Mouse (Mus musculus): ENCODE measurements around the gene Ltbp4. TPM values are rescaled to one million over a fixed set of nuclear protein-coding genes. Genes with fewer than 3 reads are reported as not detected.
A peak's percentile ranks its signal among the peaks of the same experiment; 100 is the strongest.

Gene Ltbp4
- total RNA-seq, 2 experiments from 2014 or later = 36.3 to 50.7 TPM

DNA sequence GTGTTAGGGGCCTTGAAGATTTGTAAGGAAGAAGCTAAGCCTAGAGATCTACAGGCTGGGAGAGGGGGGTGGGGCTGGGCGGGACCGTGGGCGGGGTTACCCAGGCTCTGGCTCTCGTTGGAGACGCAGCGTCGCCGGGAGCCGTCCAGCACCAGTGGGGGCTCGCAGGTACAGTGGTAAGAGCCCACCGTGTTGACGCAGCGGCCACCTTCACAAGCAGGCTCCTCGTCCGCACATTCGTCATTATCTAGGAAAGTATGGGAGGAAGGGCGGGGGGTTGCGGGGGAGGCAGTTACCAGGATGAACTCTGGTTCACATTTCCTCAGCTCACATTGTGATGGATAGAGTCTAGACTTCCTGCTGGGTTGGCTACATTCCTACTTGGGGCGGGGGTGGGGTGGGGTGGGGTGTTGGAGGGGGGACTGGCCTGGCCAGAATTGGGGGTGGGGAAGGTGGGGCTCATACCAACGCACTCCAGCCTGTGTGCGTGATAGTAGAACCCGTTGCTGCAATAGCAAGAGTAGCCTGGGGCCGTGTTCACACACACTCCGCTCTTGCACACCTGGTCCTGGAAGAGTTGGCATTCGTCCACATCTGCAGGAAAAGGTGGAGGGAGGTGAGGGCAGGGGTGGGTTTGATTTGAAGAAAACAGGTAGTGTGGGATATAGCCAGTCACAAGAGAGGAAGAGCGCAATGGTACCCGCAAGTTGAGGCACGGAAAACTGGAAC, 28.5 kb downstream of the Ltbp4 start:
- DNase-seq (ENCODE audit: low spot score in 2 of 2) = no peak
- intact Hi-C loops (cut with DNase I) = no loop called here

DNA sequence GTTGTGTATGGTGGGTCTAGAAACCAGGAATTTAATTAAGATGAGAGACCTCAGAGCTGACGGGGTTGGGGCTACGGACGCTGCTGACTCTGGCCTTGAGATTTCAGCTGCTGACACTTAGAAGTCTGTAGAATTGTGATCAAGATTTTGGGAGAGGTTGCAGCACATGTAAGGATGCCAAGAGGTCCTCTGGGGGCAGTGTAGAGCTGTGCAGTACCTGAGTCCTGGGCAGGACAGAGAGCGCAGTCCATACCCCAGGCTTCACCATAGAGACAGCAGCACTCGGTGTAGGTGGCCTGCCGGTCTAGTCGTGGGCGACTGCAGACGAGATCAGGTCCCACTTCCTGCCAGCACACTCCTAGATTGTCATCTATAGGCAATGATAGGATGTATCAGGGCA, 29.9 kb downstream of the Ltbp4 start:
- intact Hi-C loops (cut with DNase I) = no loop called here
- DNase-seq (ENCODE audit: low spot score in 2 of 2) = no peak

- no peak for DNase-seq (ENCODE audit: low spot score in 2 of 2)
- intact Hi-C loops (cut with DNase I) = no loop called here
These were observed 31.0 kb downstream of the Ltbp4 start for GRCm38 (mm10) chr7:27306161-27307160.

- DNase-seq (ENCODE audit: low spot score in 2 of 2) = no peak
- intact Hi-C loops (cut with DNase I) = no loop called here
These were observed 32.3 kb downstream of the Ltbp4 start for GRCm38 (mm10) chr7:27305091-27305730.

GRCm38 (mm10) chr7:27302172-27302571, 35.3 kb downstream of the Ltbp4 start:
- peak; percentile 53 to 70 for DNase-seq (ENCODE audit: low spot score in 2 of 2)
- intact Hi-C loops (cut with DNase I) = loop anchor here (1.0 kb wide), 1 partner anchor 27 kb away; no protein-coding TSS in a partner anchor

DNA sequence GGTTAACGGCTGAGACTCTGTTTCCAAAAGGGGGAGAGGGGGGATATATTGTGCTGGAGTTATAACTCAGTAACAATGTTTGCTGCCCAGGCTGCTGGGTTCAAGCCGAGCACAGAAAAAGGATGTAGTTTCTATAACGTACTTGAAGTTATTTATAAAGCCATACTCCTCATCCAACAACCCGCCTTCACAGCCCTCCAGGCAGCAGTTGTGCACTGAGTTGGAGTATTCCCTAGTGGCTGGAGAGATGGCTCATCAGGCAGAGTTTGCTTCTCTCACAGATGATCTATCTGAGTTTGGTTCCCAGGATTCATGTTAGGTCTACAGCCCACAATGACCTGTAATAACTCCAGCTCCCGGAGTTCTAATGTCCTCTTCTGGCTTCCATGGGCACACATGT, 36.7 kb downstream of the Ltbp4 start:
- no peak for DNase-seq (ENCODE audit: low spot score in 2 of 2)
- intact Hi-C loops (cut with DNase I) = no loop called here

DNA sequence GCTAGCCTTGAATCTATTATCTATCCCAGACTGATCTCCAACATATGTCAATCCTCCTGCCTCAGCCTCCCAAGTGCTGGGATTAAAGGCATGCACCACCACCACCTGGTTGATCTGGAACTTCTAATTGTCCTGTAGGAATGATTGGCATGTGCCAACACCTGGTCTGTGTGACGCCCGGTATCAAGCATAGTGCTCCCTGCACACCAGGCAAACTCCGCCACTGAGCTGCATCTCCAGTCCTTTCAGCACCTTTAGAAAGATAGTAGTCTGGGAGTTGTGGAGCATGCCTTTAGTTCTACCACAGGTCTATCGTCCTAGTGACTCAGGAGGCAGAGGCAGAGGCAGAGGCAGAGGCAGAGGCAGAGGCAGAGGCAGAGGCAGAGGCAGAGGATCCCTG, 37.1 kb downstream of the Ltbp4 start:
- intact Hi-C loops (cut with DNase I) = no loop called here
- no peak for DNase-seq (ENCODE audit: low spot score in 2 of 2)

DNA sequence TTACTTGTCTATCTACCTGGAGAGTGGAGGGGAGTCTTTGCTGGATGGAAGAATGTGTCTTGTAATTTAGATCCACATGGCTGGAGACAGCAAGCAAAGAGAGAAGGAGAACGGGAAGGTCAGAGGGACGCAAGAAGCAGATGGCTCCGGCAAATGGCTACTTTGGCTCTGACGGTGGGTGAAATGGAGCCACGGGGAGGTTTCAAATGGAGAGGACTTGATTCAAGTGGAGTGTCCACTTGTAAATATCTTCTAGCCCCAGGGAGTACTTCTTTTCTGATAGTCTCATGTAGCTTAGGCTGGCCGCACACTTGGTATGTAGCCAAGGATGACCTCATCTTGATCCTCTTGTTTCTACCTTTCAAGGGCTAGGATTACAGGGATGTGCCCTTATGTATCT, 38.7 kb downstream of the Ltbp4 start:
- DNase-seq (ENCODE audit: low spot score in 2 of 2) = no peak
- intact Hi-C loops (cut with DNase I) = no loop called here

GRCm38 (mm10) chr7:27298033-27298610, 39.4 kb downstream of the Ltbp4 start:
- intact Hi-C loops (cut with DNase I) = no loop called here

DNA sequence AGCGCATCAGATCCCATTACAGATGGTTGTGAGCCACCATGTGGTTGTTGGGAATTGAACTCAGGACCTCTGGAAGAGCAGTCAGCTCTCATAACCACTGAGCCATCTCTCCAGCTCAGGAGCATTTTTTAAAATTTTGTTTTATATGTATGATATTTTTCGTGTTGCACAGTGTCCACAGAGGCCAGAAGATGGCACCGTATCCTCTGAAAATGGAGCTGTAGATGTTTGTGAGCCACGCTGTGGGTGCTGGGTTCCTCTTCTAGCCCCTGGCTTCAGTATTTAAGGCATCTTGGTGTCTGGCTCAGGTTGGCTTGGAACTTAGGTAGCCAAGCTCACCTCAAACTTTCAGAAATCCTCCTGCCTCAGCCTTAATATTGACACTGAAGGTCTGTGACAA, 41.0 kb downstream of the Ltbp4 start:
- intact Hi-C loops (cut with DNase I) = no loop called here
- no peak for DNase-seq (ENCODE audit: low spot score in 2 of 2)

More at GRCm38 (mm10) chr7:27298033-27298610, 39.4 kb downstream of the Ltbp4 start:
- no peak for DNase-seq (ENCODE audit: low spot score in 2 of 2)

- no peak for DNase-seq (ENCODE audit: low spot score in 2 of 2)
- intact Hi-C loops (cut with DNase I) = no loop called here
These were observed 41.5 kb downstream of the Ltbp4 start for GRCm38 (mm10) chr7:27295956-27296355.

- intact Hi-C loops (cut with DNase I) = no loop called here
- no peak for DNase-seq (ENCODE audit: low spot score in 2 of 2)
These were observed 45.6 kb downstream of the Ltbp4 start for GRCm38 (mm10) chr7:27291795-27292466.

DNA sequence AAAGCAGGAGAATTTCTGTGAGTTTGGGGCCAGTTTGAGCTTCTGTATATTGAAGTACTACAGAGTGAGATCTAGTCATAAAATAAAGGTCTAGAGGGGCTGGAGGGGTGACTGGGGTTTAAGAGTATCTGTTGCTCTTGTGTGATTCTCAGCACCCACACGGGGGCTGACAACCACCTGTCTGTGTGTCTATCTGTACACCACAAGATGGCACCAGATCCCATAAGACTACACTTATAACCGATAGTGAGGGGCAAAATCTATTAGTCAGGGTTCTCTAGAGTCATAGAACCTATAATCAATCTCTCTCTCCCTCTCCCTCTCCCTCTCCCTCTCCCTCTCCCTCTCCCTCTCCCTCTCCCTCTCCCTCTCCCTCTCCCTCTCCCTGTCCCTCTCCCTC, 46.9 kb downstream of the Ltbp4 start:
- no peak for DNase-seq (ENCODE audit: low spot score in 2 of 2)
- intact Hi-C loops (cut with DNase I) = no loop called here

- no peak for DNase-seq (ENCODE audit: low spot score in 2 of 2)
- intact Hi-C loops (cut with DNase I) = loop anchor here (5.0 kb wide), 1 partner anchor 156 kb away; no protein-coding TSS in a partner anchor
These were observed 48.8 kb downstream of the Ltbp4 start for GRCm38 (mm10) chr7:27288732-27289131.

- no peak for DNase-seq (ENCODE audit: low spot score in 2 of 2)
- intact Hi-C loops (cut with DNase I) = loop anchor here (5.0 kb wide), 1 partner anchor 153 kb away; no protein-coding TSS in a partner anchor
These were observed 51.8 kb downstream of the Ltbp4 start for GRCm38 (mm10) chr7:27285698-27286066.

- intact Hi-C loops (cut with DNase I) = loop anchor here (5.0 kb wide), 1 partner anchor 153 kb away; no protein-coding TSS in a partner anchor
- DNase-seq (ENCODE audit: low spot score in 2 of 2) = no peak
These were observed 52.4 kb downstream of the Ltbp4 start for GRCm38 (mm10) chr7:27284865-27285697.

- no peak for DNase-seq (ENCODE audit: low spot score in 2 of 2)
- intact Hi-C loops (cut with DNase I) = no loop called here
These were observed 55.3 kb downstream of the Ltbp4 start for GRCm38 (mm10) chr7:27282225-27282624.

DNA sequence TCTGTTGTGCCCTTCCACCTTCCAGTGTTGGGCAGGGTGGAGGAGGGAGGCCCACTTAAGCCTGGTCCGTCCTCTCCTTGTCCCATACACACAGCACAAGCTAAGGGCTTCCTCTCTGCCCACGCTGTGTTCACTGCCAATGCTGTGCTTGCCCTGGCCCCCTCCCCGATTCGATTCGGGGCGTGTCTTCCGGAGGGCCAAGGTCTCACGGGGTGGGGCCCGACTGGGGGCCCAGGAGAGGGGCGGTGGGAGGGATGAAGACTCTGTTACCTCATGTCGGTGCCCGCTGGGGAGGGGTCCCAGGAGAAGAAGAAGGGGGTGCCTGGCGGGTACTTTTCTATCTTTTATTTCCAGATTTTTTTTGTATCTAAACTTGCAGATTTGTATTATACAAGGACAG, 55.8 kb downstream of the Ltbp4 start:
- intact Hi-C loops (cut with DNase I) = no loop called here
- DNase-seq (ENCODE audit: low spot score in 2 of 2) = no peak

All from left cerebral cortex, postnatal 36 days (tissue).